Mouse (Mus musculus) liver, postnatal 0 days (tissue): Measurements from ENCODE around the gene Bcl7c. TPM values are rescaled to one million over a fixed set of nuclear protein-coding genes. Genes with fewer than 3 reads are reported as not detected.

Experiments used
- ATAC-seq: fragments of 200-750 bp; cut with Nextera tagmentation; 2 replicates; pipeline ENCODE4 v1.8.0; 2017; ENCODE audit warnings: mild to moderate bottlenecking, moderate library complexity
- DNase-seq: peaks from one replicate; pipeline ENCODE4 v3.0.0-alpha.2; 2016
- H3K27ac ChIP-seq: fragments of 300-500 bp; sonication (generic); 2 replicates; pipeline ENCODE4 v1.5.1; 2014; ENCODE audit warnings: antibody characterized with exemption, moderate library complexity, mild to moderate bottlenecking, low read depth
- H3K27me3 ChIP-seq: fragments of 300-500 bp; sonication (generic); 2 replicates; pipeline ENCODE4 v1.6.1; 2014; ENCODE audit warnings: low read length, control low read depth, mixed read lengths; ENCODE audit not compliant: insufficient read depth
- H3K36me3 ChIP-seq: fragments of 300-500 bp; sonication (generic); replicated peaks from 2 replicates; pipeline ENCODE4 v1.6.1; 2014; ENCODE audit warnings: mild to moderate bottlenecking, control low read depth, low read length, moderate library complexity, mixed read lengths; ENCODE audit not compliant: insufficient read depth
- H3K4me1 ChIP-seq: fragments of 300-500 bp; sonication (generic); 2 replicates; pipeline ENCODE4 v1.6.1; 2014; ENCODE audit warnings: antibody characterized with exemption, mild to moderate bottlenecking, control low read depth; ENCODE audit not compliant: insufficient read depth
- H3K4me2 ChIP-seq: fragments of 300-500 bp; sonication (generic); 2 replicates; pipeline ENCODE4 v1.6.1; 2014; ENCODE audit warnings: low read depth, mild to moderate bottlenecking, low read length, moderate library complexity, mixed read lengths
- H3K4me3 ChIP-seq: fragments of 300-500 bp; sonication (generic); 2 replicates; pipeline ENCODE4 v1.5.1; 2014; ENCODE audit warnings: low read depth, low read length
- H3K9ac ChIP-seq: fragments of 300-500 bp; sonication (generic); replicated peaks from 2 replicates; pipeline ENCODE4 v1.6.1; 2014; ENCODE audit warnings: mild to moderate bottlenecking, moderate library complexity
- H3K9me3 ChIP-seq: fragments of 300-500 bp; sonication (generic); 2 replicates; pipeline ENCODE4 v1.6.1; 2016; ENCODE audit warnings: mild to moderate bottlenecking, control low read depth, low read length, mixed read lengths
- CTCF ChIP-seq: sonication (generic); IDR thresholded peaks from 2 replicates; pipeline ENCODE4 v1.5.1; 2016; ENCODE audit warnings: antibody characterized with exemption, low read depth
- EP300 ChIP-seq: IDR thresholded peaks from 2 replicates; pipeline ENCODE4 v1.6.1; 2016; ENCODE audit warnings: antibody characterized with exemption, low read depth, mild to moderate bottlenecking
- WGBS: fragments of 180-500 bp; shearing (Covaris S2); extraction: QIAGEN DNeasy Blood & Tissue Kit; methylation state at CpG from one replicate; pipeline ENCODE4 v1.1.7; 2014; ENCODE audit not compliant: insufficient replicate concordance; 5-methylcytosine and 5-hydroxymethylcytosine counted together
- polyA plus RNA-seq: library from polyadenylated mRNA; unstranded; fragments of >200 nt; fragmentation: Nextera tagmentation; extraction: Ambion mirVana; gene quantifications from 2 replicates; pipeline ENCODE4 v1.2.1, GENCODE M21; 2015

The Bcl7c gene
- polyA plus RNA-seq, 1 experiment from 2014 or later, result 20.1 TPM

- no peaks in the 10 kb centered on the region for H3K4me1 ChIP-seq
- DNase-seq (no peak), ATAC-seq (no peak)
- no peak for TF ChIP-seq CTCF
- TF ChIP-seq EP300, result no peak
- no peaks in the 10 kb centered on the region for H3K27me3 ChIP-seq
- H3K36me3 ChIP-seq, result no peaks in the 10 kb centered on the region
- no peaks in the 10 kb centered on the region for H3K9me3 ChIP-seq
- no peak overlapping the region for H3K4me3 ChIP-seq
- no peak overlapping the region for H3K9ac ChIP-seq
- H3K4me2 ChIP-seq, result no peak overlapping the region
- WGBS, result 79% methylated on average over 4 of the region's 4 CpGs
- no peak overlapping the region for H3K27ac ChIP-seq
Observed at GRCm38 (mm10) chr7:127646363-127646762, 62.4 kb downstream of the Bcl7c start.

- no peak for DNase-seq
- TF ChIP-seq CTCF, result no peak
- TF ChIP-seq EP300, result no peak
- Histone ChIP-seq H3K4me2 (no peak overlapping the region), H3K27me3 (0 out of 2 replicates have a peak, but pooled peaks cover 3% of the 10 kb centered on the region), H3K4me1 (no peaks in the 10 kb centered on the region), H3K9me3 (no peaks in the 10 kb centered on the region), H3K27ac (no peak overlapping the region), H3K9ac (no peak overlapping the region), H3K4me3 (no peak overlapping the region), H3K36me3 (no peaks in the 10 kb centered on the region)
- no peak for ATAC-seq
- WGBS, result 62% methylated on average over 4 of the region's 4 CpGs
Observed at GRCm38 (mm10) chr7:127642254-127642653, 66.5 kb downstream of the Bcl7c start.

GRCm38 (mm10) chr7:127641260-127641659, 67.5 kb downstream of the Bcl7c start:
- no peak overlapping the region for H3K4me3 ChIP-seq
- TF ChIP-seq EP300 (no peak), CTCF (no peak)
- no peak overlapping the region for H3K9ac ChIP-seq
- no peak overlapping the region for H3K4me2 ChIP-seq
- ATAC-seq (no peak), DNase-seq (no peak)
- no peaks in the 10 kb centered on the region for H3K36me3 ChIP-seq
- no peaks in the 10 kb centered on the region for H3K9me3 ChIP-seq
- no peak overlapping the region for H3K27ac ChIP-seq
- H3K4me1 ChIP-seq, result no peaks in the 10 kb centered on the region
- peaks cover 10% of the 10 kb centered on the region; the same call in 1 of the 2 replicates for H3K27me3 ChIP-seq
- WGBS, result 33% methylated on average over 4 of the region's 4 CpGs

- Histone ChIP-seq H3K9me3 (no peaks in the 10 kb centered on the region), H3K4me1 (no peaks in the 10 kb centered on the region), H3K27me3 (peaks cover 15% of the 10 kb centered on the region; the same call in 1 of the 2 replicates), H3K36me3 (no peaks in the 10 kb centered on the region), H3K9ac (peak overlapping the region; percentile 40; the same call in 1 of the 2 replicates), H3K27ac (no peak overlapping the region), H3K4me3 (peak overlapping the region; percentile 44), H3K4me2 (peak overlapping the region; percentile 68)
- TF ChIP-seq EP300, result no peak
- no peak for TF ChIP-seq CTCF
- 4% methylated on average over 27 of the region's 27 CpGs for WGBS
- peak; percentile 78 for DNase-seq
- ATAC-seq, result peak; percentile 85
Observed at GRCm38 (mm10) chr7:127636963-127637362, 71.8 kb downstream of the Bcl7c start.

- H3K36me3 ChIP-seq, result no peaks in the 10 kb centered on the region
- 84% methylated on average over 4 of the region's 4 CpGs for WGBS
- no peaks in the 10 kb centered on the region for H3K9me3 ChIP-seq
- DNase-seq (no peak), ATAC-seq (no peak)
- H3K4me1 ChIP-seq, result peaks cover 8% of the 10 kb centered on the region
- no peak overlapping the region for H3K4me2 ChIP-seq
- peaks cover 7% of the 10 kb centered on the region; the same call in 1 of the 2 replicates for H3K27me3 ChIP-seq
- H3K4me3 ChIP-seq, result no peak overlapping the region
- TF ChIP-seq EP300 (no peak), CTCF (no peak)
- H3K9ac ChIP-seq, result no peak overlapping the region
- H3K27ac ChIP-seq, result no peak overlapping the region
Observed at GRCm38 (mm10) chr7:127631416-127631815, 77.3 kb downstream of the Bcl7c start.

- no peak for ATAC-seq
- H3K9me3 ChIP-seq, result no peaks in the 10 kb centered on the region
- no peaks in the 10 kb centered on the region for H3K36me3 ChIP-seq
- no peak overlapping the region for H3K4me3 ChIP-seq
- H3K27me3 ChIP-seq, result no peaks in the 10 kb centered on the region
- 76% methylated on average over 4 of the region's 5 CpGs for WGBS
- no peak for DNase-seq
- H3K27ac ChIP-seq, result no peak overlapping the region
- TF ChIP-seq EP300, result no peak
- TF ChIP-seq CTCF, result no peak
- H3K4me1 ChIP-seq, result peaks cover 12% of the 10 kb centered on the region
- H3K9ac ChIP-seq, result no peak overlapping the region
- no peak overlapping the region for H3K4me2 ChIP-seq
Observed at GRCm38 (mm10) chr7:127628646-127629045, 80.1 kb downstream of the Bcl7c start.

GRCm38 (mm10) chr7:127626471-127626870, 82.3 kb downstream of the Bcl7c start:
- peak overlapping the region; percentile 44; the same call in 1 of the 2 replicates for H3K27ac ChIP-seq
- peak overlapping the region; percentile 20 for H3K4me3 ChIP-seq
- ATAC-seq, result peak; percentile 100
- no peaks in the 10 kb centered on the region for H3K27me3 ChIP-seq
- TF ChIP-seq EP300 (peak; percentile 95), CTCF (no peak)
- 57% methylated on average over 4 of the region's 4 CpGs for WGBS
- DNase-seq, result peak; percentile 44
- H3K4me1 ChIP-seq, result peaks cover 12% of the 10 kb centered on the region
- H3K4me2 ChIP-seq, result peak overlapping the region; percentile 53
- no peaks in the 10 kb centered on the region for H3K9me3 ChIP-seq
- H3K9ac ChIP-seq, result no peak overlapping the region
- no peaks in the 10 kb centered on the region for H3K36me3 ChIP-seq
